Mouse (Mus musculus) midbrain, embryonic 11.5 days (tissue): Measurements from ENCODE around the gene Traf3ip2. TPM values are rescaled to one million over a fixed set of nuclear protein-coding genes. Genes with fewer than 3 reads are reported as not detected.

Source experiments
- ATAC-seq: fragments of 200-750 bp; cut with Nextera tagmentation; 2 replicates; pipeline ENCODE4 v1.8.0; 2017; ENCODE audit warnings: moderate TSS enrichment, moderate library complexity; ENCODE audit not compliant: low FRiP score
- DNase-seq: peaks from one replicate; pipeline ENCODE4 v3.0.0; 2015; ENCODE audit warnings: low spot score; ENCODE audit errors: missing footprints
- H3K27ac ChIP-seq: fragments of 300-500 bp; sonication (generic); 2 replicates; pipeline ENCODE4 v1.5.1; 2014; ENCODE audit warnings: low read depth, low read length
- H3K27me3 ChIP-seq: fragments of 300-500 bp; sonication (generic); 2 replicates; pipeline ENCODE4 v1.6.1; 2014; ENCODE audit warnings: mild to moderate bottlenecking, low read length, moderate library complexity, mixed read lengths; ENCODE audit not compliant: control insufficient read depth, insufficient read depth
- H3K36me3 ChIP-seq: fragments of 300-500 bp; sonication (generic); 2 replicates; pipeline ENCODE4 v1.6.1; 2014; ENCODE audit warnings: mild to moderate bottlenecking, low read length, moderate library complexity, mixed read lengths; ENCODE audit not compliant: control insufficient read depth, insufficient read depth
- H3K4me1 ChIP-seq: fragments of 300-500 bp; sonication (generic); 2 replicates; pipeline ENCODE4 v1.6.1; 2014; ENCODE audit warnings: low read length; ENCODE audit not compliant: control insufficient read depth, insufficient read depth
- H3K4me2 ChIP-seq: fragments of 300-500 bp; sonication (generic); 2 replicates; pipeline ENCODE4 v1.6.1; 2014; ENCODE audit warnings: mild to moderate bottlenecking, moderate library complexity
- H3K4me3 ChIP-seq: fragments of 300-500 bp; sonication (generic); 2 replicates; pipeline ENCODE4 v1.5.1; 2014; ENCODE audit warnings: low read depth, low read length
- H3K9ac ChIP-seq: fragments of 300-500 bp; sonication (generic); 2 replicates; pipeline ENCODE4 v1.6.1; 2014; ENCODE audit warnings: low read length
- H3K9me3 ChIP-seq: fragments of 300-500 bp; sonication (generic); 2 replicates; pipeline ENCODE4 v1.6.1; 2016; ENCODE audit warnings: low read length; ENCODE audit not compliant: control insufficient read depth
- WGBS: fragments of 180-500 bp; shearing (Covaris S2); extraction: QIAGEN DNeasy Blood & Tissue Kit; methylation state at CpG from one replicate; pipeline ENCODE4 v1.1.7; 2014; 5-methylcytosine and 5-hydroxymethylcytosine counted together
- polyA plus RNA-seq: library from polyadenylated mRNA; unstranded; fragments of >200 nt; fragmentation: Nextera tagmentation; extraction: Ambion mirVana; gene quantifications from 2 replicates; pipeline ENCODE4 v1.2.1, GENCODE M21; 2014

Traf3ip2 gene
- polyA plus RNA-seq, 1 experiment from 2014 or later: 3.9 TPM

DNA sequence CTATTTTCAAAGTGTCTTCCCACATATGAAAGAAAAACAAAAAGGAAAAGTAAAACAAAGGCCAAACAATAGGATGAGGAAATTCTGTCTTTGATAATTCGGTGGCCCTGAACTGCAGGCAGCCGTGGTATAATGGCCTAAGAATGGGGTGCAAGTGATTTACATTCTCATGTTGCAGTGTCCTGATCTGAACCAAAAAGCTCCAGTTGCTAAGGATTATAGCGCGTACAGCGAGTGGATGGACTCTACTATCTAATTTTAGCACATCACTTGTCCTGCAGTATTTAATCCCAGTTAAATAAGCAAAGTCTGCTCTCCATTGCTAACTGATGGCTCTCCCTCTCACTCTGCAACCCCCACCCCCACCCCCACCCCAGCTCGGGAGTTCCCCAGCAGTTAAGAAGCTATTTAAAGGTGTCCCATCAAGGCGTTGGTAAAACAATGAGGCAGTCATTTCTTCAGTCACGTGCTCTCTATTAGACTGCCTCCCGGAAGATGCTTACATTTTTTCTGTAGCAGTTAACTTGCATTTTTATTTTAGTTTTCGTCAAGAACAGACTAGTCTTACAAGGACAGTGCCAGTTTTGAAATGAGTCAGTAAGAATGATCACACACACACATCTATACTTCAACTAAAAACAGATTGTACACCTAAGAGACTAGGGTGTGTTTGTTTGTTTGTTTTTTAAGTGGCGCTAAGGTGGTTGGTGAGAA lies 78.8 kb downstream of the Traf3ip2 start:
- Histone ChIP-seq H3K9me3 (no peaks in the 10 kb centered on the region), H3K9ac (no peak overlapping the region), H3K36me3 (no peaks in the 10 kb centered on the region), H3K4me3 (no peak overlapping the region), H3K27me3 (no peaks in the 10 kb centered on the region), H3K4me1 (peaks cover 4% of the 10 kb centered on the region; the same call in 1 of the 2 replicates), H3K4me2 (no peak overlapping the region), H3K27ac (no peak overlapping the region)
- no peak for DNase-seq
- no peak for ATAC-seq
- 53% methylated on average over 11 of the region's 11 CpGs for WGBS

DNA sequence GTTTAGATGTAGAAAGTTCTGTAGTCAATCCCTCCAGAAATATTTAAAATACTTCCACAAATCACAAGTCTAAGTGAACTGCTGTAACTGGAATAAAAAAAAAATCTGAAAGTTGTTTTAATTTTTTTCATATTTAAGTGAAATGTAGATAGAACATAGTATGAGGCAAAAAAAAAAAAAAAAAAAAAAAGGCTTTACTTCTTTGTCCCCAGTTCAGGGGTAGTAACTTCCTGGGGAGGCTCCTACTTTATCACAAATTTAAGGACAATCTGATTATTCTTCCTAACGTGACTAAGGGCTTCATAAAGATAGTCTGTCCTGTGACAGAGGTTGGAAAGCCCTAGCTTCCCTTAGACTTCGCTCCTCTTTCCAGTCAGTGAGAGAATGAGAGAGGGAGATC lies 79.4 kb downstream of the Traf3ip2 start:
- ATAC-seq: no peak

More for the DNA sequence above, 79.4 kb downstream of the Traf3ip2 start:
- no peak overlapping the region for H3K4me2 ChIP-seq
- peaks cover 4% of the 10 kb centered on the region; the same call in 1 of the 2 replicates for H3K4me1 ChIP-seq
- WGBS: 88% methylated on average over 2 of the region's 2 CpGs
- DNase-seq: no peak
- no peaks in the 10 kb centered on the region for H3K36me3 ChIP-seq
- no peak overlapping the region for H3K4me3 ChIP-seq
- H3K9me3 ChIP-seq: no peaks in the 10 kb centered on the region
- H3K9ac ChIP-seq: no peak overlapping the region
- no peak overlapping the region for H3K27ac ChIP-seq
- H3K27me3 ChIP-seq: no peaks in the 10 kb centered on the region

Other genes with a start within 250 kb of the Traf3ip2 start
- 43.7 and 44.3 TPM in 2 replicates for gene Fyn, start 244.1 kb upstream of the Traf3ip2 start, polyA plus RNA-seq
- 15.6 and 16.5 TPM in 2 replicates for gene Rev3l, start 119.2 kb downstream of the Traf3ip2 start, polyA plus RNA-seq